Mouse (Mus musculus): ENCODE results near the gene Arhgap31. TPM values are rescaled to one million over a fixed set of nuclear protein-coding genes. Genes with fewer than 3 reads are reported as not detected.

The Arhgap31 gene
- polyA plus RNA-seq, 2 experiments, result 0.88 to 1.4 TPM

DNA sequence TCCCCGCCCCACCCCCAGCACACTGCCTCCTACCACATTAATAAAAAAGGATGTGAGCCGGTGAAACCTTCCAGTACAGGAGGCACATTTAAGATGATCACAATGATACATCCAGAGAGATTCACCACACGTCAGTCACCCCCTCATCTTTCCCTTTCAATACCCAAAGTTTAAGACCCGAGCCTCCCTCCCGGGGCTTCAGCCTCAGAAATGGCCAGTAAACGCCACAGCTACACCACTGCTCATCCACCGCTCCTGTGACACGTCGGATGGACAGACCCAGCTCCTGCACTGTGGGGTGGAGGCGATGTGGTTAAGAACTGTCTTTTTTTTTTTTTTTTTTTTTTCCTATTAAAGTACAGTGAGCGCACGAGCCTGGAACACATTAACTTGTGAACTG, 969 bp downstream of the Arhgap31 start:
- H3K4me2 ChIP-seq (ENCODE audit: low read depth), result peak overlapping the region; percentile 77
- ATAC-seq (ENCODE audit: insufficient read depth) (no peak), DNase-seq (ENCODE audit: low read depth in 3 of 3, low spot score in 3 of 3) (no peak)
- no peaks in the 10 kb centered on the region for H3K9me3 ChIP-seq (ENCODE audit: control insufficient read depth, low read length)
- H3K4me3 ChIP-seq (ENCODE audit: insufficient read depth in 1 of 2, low read depth in 2 of 2, low read length in 2 of 2), result peak overlapping the region; percentile 54 to 57
- H3K9ac ChIP-seq (replicated peaks), result no peak overlapping the region
- no peaks in the 10 kb centered on the region for H3K36me3 ChIP-seq (replicated peaks; ENCODE audit: control insufficient read depth, insufficient read depth, low read depth)
- TF ChIP-seq EP300 (IDR thresholded peaks at IDR 0.05; ENCODE audit: low read depth) (no peak), CTCF (IDR thresholded peaks at IDR 0.05; ENCODE audit: low read depth) (no peak)
- peaks cover 0 to 4% of the 10 kb centered on the region in 2 experiments; a peak in 1 of 4 replicates for H3K4me1 ChIP-seq (replicated peaks; ENCODE audit: control insufficient read depth in 2 of 2, insufficient read depth in 2 of 2, low read length in 1 of 2)
- 5% methylated on average over 12 of the region's 12 CpGs for WGBS (ENCODE audit: insufficient replicate concordance)
- no peak overlapping the region for H3K27ac ChIP-seq
- peaks cover 34% of the 10 kb centered on the region for H3K27me3 ChIP-seq (ENCODE audit: control insufficient read depth, insufficient read depth, low read length)

DNA sequence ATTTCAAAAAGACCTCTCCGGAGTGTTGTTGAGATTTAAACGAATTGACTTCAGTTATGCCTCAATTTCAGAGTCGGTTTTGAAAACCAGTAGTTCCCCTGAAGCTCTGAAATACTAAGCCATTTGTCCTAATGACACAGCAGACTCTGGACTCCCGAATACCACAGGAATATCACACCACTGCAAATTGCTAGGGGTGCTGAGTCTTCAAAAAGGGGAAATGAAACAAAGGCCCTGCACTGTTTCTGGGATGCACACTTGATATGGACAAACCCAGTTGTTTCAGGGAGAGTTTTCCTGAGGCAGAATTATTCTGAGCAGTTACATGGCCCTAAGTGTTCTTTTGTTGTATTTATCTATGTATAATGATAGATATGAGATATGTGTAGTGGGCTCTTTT, 1.8 kb downstream of the Arhgap31 start:
- no peak overlapping the region for H3K4me3 ChIP-seq (ENCODE audit: insufficient read depth in 1 of 2, low read depth in 2 of 2, low read length in 2 of 2)
- H3K27me3 ChIP-seq (ENCODE audit: control insufficient read depth, insufficient read depth, low read length), result peaks cover 34% of the 10 kb centered on the region

DNA sequence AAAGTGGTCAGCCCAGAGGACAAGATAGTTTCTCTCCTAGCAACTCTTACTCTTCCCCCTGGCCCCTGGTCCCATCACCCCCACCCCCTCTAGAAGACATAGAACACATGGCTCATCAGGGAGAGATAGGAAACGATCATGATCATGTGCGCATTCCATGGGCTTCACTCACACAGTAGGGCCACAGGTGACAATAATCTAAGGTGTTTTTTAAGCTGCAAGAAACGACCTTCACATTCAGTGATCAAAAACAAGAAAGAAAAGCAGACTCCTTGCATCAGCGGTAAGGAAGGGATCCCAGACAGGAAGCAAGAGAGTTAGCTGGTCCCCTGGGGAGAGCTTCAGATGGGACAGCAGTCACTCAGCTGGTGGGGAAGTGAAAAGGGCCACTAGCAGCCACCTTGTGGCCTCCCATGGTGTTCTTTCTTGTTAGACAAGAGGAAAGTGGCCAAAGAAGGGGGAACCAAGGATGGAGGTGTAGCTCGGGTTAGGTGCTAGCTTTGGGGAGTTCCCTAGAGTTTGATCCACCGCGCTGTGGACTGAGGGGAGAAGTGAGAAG, 4.0 kb downstream of the Arhgap31 start:
- Histone ChIP-seq H3K4me2 (ENCODE audit: low read depth) (no peak overlapping the region), H3K9ac (replicated peaks) (no peak overlapping the region), H3K27ac (no peak overlapping the region), H3K27me3 (ENCODE audit: control insufficient read depth, insufficient read depth, low read length) (peaks cover 34% of the 10 kb centered on the region), H3K9me3 (ENCODE audit: control insufficient read depth, low read length) (no peaks in the 10 kb centered on the region), H3K36me3 (replicated peaks; ENCODE audit: control insufficient read depth, insufficient read depth, low read depth) (no peaks in the 10 kb centered on the region), H3K4me3 (ENCODE audit: insufficient read depth in 1 of 2, low read depth in 2 of 2, low read length in 2 of 2) (no peak overlapping the region), H3K4me1 (replicated peaks; ENCODE audit: control insufficient read depth in 2 of 2, insufficient read depth in 2 of 2, low read length in 1 of 2) (peaks cover 0 to 2% of the 10 kb centered on the region in 2 experiments; a peak in 1 of 4 replicates)
- ATAC-seq (ENCODE audit: insufficient read depth) (no peak), DNase-seq (ENCODE audit: low read depth in 3 of 3, low spot score in 3 of 3) (no peak)
- no peak for TF ChIP-seq CTCF (IDR thresholded peaks at IDR 0.05; ENCODE audit: low read depth)
- no peak for TF ChIP-seq EP300 (IDR thresholded peaks at IDR 0.05; ENCODE audit: low read depth)
- 37% methylated on average over 7 of the region's 7 CpGs for WGBS (ENCODE audit: insufficient replicate concordance)

More for the DNA sequence above, 1.8 kb downstream of the Arhgap31 start:
- Histone ChIP-seq H3K27ac (no peak overlapping the region), H3K4me2 (ENCODE audit: low read depth) (peak overlapping the region; percentile 18; the same call in 1 of the 2 replicates), H3K4me1 (replicated peaks; ENCODE audit: control insufficient read depth in 2 of 2, insufficient read depth in 2 of 2, low read length in 1 of 2) (peaks cover 0 to 4% of the 10 kb centered on the region in 2 experiments; a peak in 1 of 4 replicates), H3K9me3 (ENCODE audit: control insufficient read depth, low read length) (no peaks in the 10 kb centered on the region), H3K9ac (replicated peaks) (no peak overlapping the region), H3K36me3 (replicated peaks; ENCODE audit: control insufficient read depth, insufficient read depth, low read depth) (no peaks in the 10 kb centered on the region)
- ATAC-seq (ENCODE audit: insufficient read depth), result no peak
- WGBS (ENCODE audit: insufficient replicate concordance), result 19% methylated on average over 4 of the region's 4 CpGs
- DNase-seq (ENCODE audit: low read depth in 3 of 3, low spot score in 3 of 3), result no peak
- TF ChIP-seq EP300 (IDR thresholded peaks at IDR 0.05; ENCODE audit: low read depth), result no peak
- TF ChIP-seq CTCF (IDR thresholded peaks at IDR 0.05; ENCODE audit: low read depth), result no peak

DNA sequence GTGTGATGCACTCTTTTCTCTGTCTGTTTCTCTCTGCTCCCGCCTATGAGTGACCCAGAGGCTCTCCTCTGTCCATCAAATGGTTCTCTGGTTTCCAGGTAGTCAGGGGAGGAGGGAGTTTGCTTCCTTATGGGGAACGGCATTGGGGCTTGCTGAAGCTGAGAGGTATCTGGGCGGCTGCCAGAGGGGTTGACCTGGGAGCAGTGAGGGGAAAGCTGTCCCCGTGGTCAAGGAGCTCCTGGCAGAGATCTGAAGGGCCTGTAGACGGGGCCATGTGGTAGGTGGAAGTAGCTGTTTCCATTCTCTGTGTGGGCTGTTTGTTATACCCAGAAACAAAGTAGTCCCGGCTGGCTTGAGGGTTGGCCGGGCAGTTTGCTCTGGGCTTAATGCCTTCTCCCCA, 6.3 kb downstream of the Arhgap31 start:
- ATAC-seq (ENCODE audit: insufficient read depth) (no peak), DNase-seq (ENCODE audit: low read depth in 3 of 3, low spot score in 3 of 3) (no peak)
- H3K36me3 ChIP-seq (replicated peaks; ENCODE audit: control insufficient read depth, insufficient read depth, low read depth), result no peaks in the 10 kb centered on the region
- 57% methylated on average over 7 of the region's 7 CpGs for WGBS (ENCODE audit: insufficient replicate concordance)
- H3K4me1 ChIP-seq (replicated peaks; ENCODE audit: control insufficient read depth in 2 of 2, insufficient read depth in 2 of 2, low read length in 1 of 2), result peaks cover 0 to 2% of the 10 kb centered on the region in 2 experiments; a peak in 1 of 4 replicates
- no peak overlapping the region for H3K4me3 ChIP-seq (ENCODE audit: insufficient read depth in 1 of 2, low read depth in 2 of 2, low read length in 2 of 2)
- no peak overlapping the region for H3K4me2 ChIP-seq (ENCODE audit: low read depth)
- TF ChIP-seq EP300 (IDR thresholded peaks at IDR 0.05; ENCODE audit: low read depth), result no peak
- no peak for TF ChIP-seq CTCF (IDR thresholded peaks at IDR 0.05; ENCODE audit: low read depth)
- no peak overlapping the region for H3K27ac ChIP-seq
- no peaks in the 10 kb centered on the region for H3K9me3 ChIP-seq (ENCODE audit: control insufficient read depth, low read length)
- H3K9ac ChIP-seq (replicated peaks), result no peak overlapping the region
- H3K27me3 ChIP-seq (ENCODE audit: control insufficient read depth, insufficient read depth, low read length), result peaks cover 22% of the 10 kb centered on the region

DNA sequence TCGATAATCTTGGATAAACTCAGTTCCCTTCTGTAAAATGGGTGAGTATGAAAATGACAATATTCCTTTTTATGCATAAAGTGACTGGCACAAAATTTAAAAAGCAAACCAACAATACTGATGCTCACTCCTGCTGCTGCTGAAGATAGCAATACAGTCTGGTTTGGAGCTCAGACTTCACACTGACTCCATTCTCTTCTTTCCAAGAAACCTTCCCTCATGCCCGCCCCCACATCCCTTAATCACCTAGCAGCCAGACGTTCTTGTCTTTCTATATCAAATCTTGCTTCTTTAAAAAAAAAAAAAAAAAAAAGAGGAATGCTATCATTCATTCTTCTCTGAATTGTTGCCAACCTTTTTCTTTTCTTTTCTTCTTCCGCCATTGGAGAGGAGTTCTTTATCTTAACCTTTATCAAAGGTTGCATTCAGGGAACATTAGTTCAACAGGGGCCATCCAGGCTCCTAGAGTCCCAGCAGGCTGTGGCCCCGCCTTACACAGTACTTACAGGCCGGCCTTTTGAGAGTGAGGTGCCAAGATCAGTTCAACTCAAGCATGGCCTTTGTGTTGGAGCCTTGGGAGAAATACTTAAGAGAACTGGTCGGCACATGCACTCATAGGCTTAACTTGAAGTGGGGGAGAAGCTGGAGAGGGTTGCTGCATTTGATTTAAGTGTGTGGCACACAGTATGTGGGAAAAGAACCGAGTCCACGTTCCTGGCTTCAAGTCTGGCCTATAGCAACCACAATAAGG, 7.4 kb downstream of the Arhgap31 start:
- WGBS (ENCODE audit: insufficient replicate concordance), result 44% methylated on average over 9 of the region's 9 CpGs
- Histone ChIP-seq H3K27ac (no peak overlapping the region), H3K9ac (replicated peaks) (no peak overlapping the region), H3K27me3 (ENCODE audit: control insufficient read depth, insufficient read depth, low read length) (peaks cover 12% of the 10 kb centered on the region), H3K36me3 (replicated peaks; ENCODE audit: control insufficient read depth, insufficient read depth, low read depth) (no peaks in the 10 kb centered on the region), H3K4me2 (ENCODE audit: low read depth) (no peak overlapping the region), H3K9me3 (ENCODE audit: control insufficient read depth, low read length) (no peaks in the 10 kb centered on the region), H3K4me3 (ENCODE audit: insufficient read depth in 1 of 2, low read depth in 2 of 2, low read length in 2 of 2) (no peak overlapping the region), H3K4me1 (replicated peaks; ENCODE audit: control insufficient read depth in 2 of 2, insufficient read depth in 2 of 2, low read length in 1 of 2) (peaks cover 0 to 2% of the 10 kb centered on the region in 2 experiments; a peak in 1 of 4 replicates)
- DNase-seq (ENCODE audit: low read depth in 3 of 3, low spot score in 3 of 3) (no peak), ATAC-seq (ENCODE audit: insufficient read depth) (no peak)
- no peak for TF ChIP-seq EP300 (IDR thresholded peaks at IDR 0.05; ENCODE audit: low read depth)
- TF ChIP-seq CTCF (IDR thresholded peaks at IDR 0.05; ENCODE audit: low read depth), result no peak
